Mouse (Mus musculus): ENCODE measurements around the gene C2. TPM values are rescaled to one million over a fixed set of nuclear protein-coding genes. Genes with fewer than 3 reads are reported as not detected.
A peak's percentile ranks its signal among the peaks of the same experiment; 100 is the strongest.
"Not testable (repeated sequence)": the region's sequence is repeated elsewhere in the genome, so short reads cannot be mapped to it uniquely, and the experiment has no call there.

Gene C2
- total RNA-seq, 2 experiments from 2014 or later, result 1.9 to 5.1 TPM

DNA sequence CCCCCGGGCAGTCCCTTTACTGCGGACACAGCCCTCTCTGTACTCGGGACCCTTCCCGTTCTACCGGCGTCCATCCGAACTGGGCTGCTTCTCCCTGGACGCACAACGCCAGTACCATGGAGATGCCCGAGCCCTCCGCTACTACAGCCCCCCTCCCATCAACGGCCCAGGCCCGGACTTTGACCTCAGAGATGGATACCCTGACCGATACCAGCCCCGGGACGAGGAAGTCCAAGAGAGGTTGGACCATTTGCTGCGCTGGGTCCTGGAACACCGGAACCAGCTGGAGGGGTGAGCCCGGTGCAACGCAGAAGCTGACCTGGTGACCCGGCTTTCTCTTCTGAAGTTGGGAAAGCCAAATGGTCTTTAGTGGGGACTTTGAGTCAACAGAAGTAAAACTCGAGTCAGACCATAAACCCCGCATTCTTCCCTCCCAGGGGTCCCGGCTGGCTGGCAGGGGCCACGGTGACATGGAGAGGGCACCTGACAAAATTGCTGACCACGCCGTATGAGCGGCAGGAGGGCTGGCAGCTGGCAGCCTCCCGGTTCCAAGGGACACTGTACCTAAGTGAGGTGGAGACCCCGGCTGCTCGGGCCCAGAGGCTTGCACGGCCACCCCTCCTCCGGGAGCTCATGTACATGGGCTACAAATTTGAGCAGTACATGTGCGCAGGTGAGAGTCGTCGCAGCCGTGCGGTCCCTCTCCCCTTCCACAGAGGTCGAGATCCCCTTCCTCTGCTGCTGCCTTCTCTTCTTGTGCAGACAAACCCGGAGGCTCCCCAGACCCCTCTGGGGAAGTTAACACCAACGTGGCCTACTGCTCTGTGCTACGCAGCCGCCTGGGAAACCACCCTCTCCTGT lies 60.4 kb downstream of the C2 start:
- no peak; the same call in 1 of the 2 replicates for ATAC-seq (replicated peaks; ENCODE audit: poor library complexity)

DNA sequence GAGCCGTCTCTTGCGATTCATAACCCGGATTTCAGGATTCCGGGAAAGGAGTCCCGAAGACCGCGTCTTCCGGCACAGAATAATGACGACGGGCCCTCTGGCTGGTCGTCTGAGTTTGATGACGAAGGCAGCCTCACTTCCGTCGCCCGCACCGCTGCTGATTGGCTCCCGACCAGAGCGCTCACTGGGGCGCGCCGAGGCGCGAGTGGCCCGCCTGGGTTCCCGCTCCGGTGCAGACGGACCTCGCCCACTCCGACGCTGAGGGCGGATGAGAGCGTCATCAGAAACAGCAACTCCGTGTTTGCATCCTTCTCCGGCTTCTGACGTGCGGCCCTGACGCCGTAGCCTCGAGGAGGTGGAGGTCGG lies 61.2 kb downstream of the C2 start, which contains the start of the genes Stk19 and Dxo:
Stk19 (minus strand) TSS at position 90 of the 366 bp plus-strand sequence.
Dxo (plus strand) TSS at position 164 of the 366 bp plus-strand sequence.
- peak; percentile 98 for ATAC-seq (replicated peaks; ENCODE audit: poor library complexity)

DNA sequence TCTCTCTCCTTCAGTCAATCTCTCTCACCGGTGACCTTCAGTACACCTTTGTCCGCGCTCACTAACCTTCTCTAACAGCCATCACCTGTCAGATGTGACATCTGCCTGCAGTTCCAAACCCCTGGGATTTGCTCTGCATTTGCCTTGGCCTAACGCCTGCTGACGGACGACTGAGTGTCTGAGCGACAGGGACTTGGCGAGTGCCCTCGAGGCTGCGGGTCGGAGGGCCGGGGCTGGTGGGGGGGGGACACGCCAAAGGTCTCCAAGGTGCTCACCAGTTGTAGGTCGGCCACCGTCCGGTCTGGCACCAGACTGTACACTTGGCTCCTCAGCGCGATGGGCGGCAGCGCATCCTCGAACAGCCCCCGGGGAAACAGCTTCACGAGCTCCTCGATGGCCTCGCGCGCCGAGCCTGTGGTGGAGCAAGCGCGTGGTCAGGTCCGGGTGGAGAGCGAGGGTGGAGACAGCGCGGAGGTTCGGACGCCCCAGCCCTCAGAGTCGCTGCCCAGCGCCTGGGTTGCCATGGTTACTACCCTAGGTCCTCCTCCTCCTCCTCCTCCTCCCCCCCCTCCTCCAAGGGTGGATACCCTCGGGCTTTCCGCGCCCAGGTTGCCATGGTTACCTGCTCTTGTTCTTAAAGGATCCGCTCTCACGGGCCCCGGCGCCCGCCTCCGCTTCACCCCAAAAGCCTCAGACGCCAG lies 61.8 kb downstream of the C2 start:
- peak; percentile 57 for ATAC-seq (replicated peaks; ENCODE audit: poor library complexity)

DNA sequence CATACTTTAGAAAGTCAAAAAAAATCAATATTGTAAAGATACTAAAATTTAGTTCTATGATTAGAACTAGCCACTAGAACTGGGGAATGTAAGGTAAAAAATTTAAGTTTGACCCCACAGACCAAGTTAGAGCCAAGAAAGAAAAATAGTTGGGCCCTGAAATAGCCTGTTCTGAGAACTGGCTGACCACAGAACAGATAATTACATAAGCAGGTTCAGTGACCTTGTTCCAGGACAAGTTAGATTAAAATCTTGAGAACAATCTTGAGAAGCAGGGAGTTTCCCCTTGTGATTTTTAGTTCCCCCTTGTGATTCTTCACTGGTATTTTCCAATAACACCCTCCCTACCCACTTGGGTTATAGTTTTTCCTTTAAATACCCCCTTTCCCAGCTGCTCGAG lies 67.3 kb downstream of the C2 start:
- ATAC-seq (replicated peaks; ENCODE audit: poor library complexity), result not testable (repeated sequence)

DNA sequence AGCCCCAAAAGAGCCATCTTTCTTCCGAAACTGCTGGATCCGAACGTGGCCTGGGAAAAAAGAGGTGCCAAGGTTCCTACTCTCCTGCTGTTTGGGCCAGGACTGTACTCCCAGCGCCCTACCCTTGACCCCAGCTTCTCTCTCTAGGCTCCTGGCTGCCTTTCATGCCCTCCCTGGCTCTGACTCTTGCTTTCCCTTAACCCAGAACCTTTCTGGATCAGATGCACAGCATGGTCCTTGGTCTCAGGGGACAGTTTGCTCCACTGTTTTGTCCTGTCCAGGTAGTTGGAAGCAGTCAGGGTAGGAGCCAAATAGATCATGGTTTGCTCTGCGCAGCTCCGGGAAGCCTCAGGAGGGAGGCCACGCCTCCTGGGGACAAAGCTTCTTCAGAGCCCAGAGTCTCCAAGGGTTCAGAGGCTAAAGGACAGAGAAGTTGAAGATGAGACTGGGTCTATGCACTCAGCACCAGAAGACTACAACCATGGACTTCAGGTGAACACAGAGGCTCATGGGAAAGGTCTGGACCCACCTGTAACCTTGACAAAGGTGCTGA lies 83.2 kb downstream of the C2 start:
- no peak for ATAC-seq (replicated peaks; ENCODE audit: poor library complexity)

DNA sequence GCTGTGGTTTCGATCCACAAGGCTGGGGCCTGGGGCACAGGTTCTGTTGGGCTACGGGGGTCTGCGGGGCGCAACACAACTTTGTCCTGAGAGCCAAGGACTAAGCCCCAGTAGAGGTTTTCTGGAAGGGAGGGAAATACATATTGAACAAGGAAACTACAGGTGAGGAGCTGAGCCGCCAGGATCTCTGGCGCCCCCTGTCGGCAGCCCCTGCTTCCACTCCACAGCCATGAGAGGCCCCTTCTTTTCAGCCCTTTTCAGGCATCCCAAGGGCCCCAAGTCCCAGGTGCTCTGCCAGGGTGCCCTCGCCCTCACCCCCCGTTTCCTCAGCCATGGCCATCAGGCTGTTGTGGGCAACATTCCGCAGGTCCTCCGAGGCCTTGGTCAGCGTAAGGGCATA lies 84.3 kb downstream of the C2 start:
- peak; percentile 44; the same call in 1 of the 2 replicates for ATAC-seq (replicated peaks; ENCODE audit: poor library complexity)

Other genes starting within 250 kb of the C2 start
Only the 30 nearest of the 37 such genes appear.
- gene C4b, start 154.4 kb downstream of the C2 start, total RNA-seq (2015), result 0.12 and 0.27 TPM in 2 replicates
- 0.03 and 0.12 TPM in 2 replicates for gene C4b, start 154.4 kb downstream of the C2 start, total RNA-seq (2017)
- gene Cyp21a1, start 93.7 kb downstream of the C2 start, total RNA-seq (2015), result not detected in 2 replicates
- gene Cyp21a1, start 93.7 kb downstream of the C2 start, total RNA-seq (2017), result not detected in 2 replicates
- 19.6 and 27.3 TPM in 2 replicates for gene Stk19, start 61.3 kb downstream of the C2 start, total RNA-seq (2015)
- 17.0 and 31.8 TPM in 2 replicates for gene Stk19, start 61.3 kb downstream of the C2 start, total RNA-seq (2017)
- 20.2 and 33.2 TPM in 2 replicates for gene Dxo, start 61.2 kb downstream of the C2 start, total RNA-seq (2015)
- gene Dxo, start 61.2 kb downstream of the C2 start, total RNA-seq (2017), result 18.8 and 28.9 TPM in 2 replicates
- 10.2 and 12.8 TPM in 2 replicates for gene Skiv2l, start 48.1 kb downstream of the C2 start, total RNA-seq (2015)
- gene Skiv2l, start 48.1 kb downstream of the C2 start, total RNA-seq (2017), result 31.2 and 35.7 TPM in 2 replicates
- 65.8 and 70.7 TPM in 2 replicates for gene Nelfe, start 47.9 kb downstream of the C2 start, total RNA-seq (2015)
- 39.9 and 40.8 TPM in 2 replicates for gene Nelfe, start 47.9 kb downstream of the C2 start, total RNA-seq (2017)
- not detected in 2 replicates for gene Cfb, start 35.7 kb downstream of the C2 start, total RNA-seq (2015)
- not detected in 2 replicates for gene Cfb, start 35.7 kb downstream of the C2 start, total RNA-seq (2017)
- 7.7 and 9.9 TPM in 2 replicates for gene Zbtb12, start 18.8 kb downstream of the C2 start, total RNA-seq (2015)
- gene Zbtb12, start 18.8 kb downstream of the C2 start, total RNA-seq (2017), result 13.6 and 15.1 TPM in 2 replicates
- not detected in 2 replicates for gene Gm20547, start 16.2 kb downstream of the C2 start, total RNA-seq (2015)
- gene Gm20547, start 16.2 kb downstream of the C2 start, total RNA-seq (2017), result not detected in 2 replicates
- gene Ehmt2, start 204 bp upstream of the C2 start, total RNA-seq (2015), result 72.4 and 73.5 TPM in 2 replicates
- gene Ehmt2, start 204 bp upstream of the C2 start, total RNA-seq (2017), result 107 and 108 TPM in 2 replicates
- 0.81 and 1.8 TPM in 2 replicates for gene Slc44a4, start 16.2 kb upstream of the C2 start, total RNA-seq (2015)
- gene Slc44a4, start 16.2 kb upstream of the C2 start, total RNA-seq (2017), result 0.61 and 0.75 TPM in 2 replicates
- 21.6 and 24.5 TPM in 2 replicates for gene Neu1, start 33.0 kb upstream of the C2 start, total RNA-seq (2015)
- gene Neu1, start 33.0 kb upstream of the C2 start, total RNA-seq (2017), result 28.4 and 29.8 TPM in 2 replicates
- gene Hspa1b, start 61.0 kb upstream of the C2 start, total RNA-seq (2015), result 19.3 and 27.4 TPM in 2 replicates
- 22.7 and 24.4 TPM in 2 replicates for gene Hspa1b, start 61.0 kb upstream of the C2 start, total RNA-seq (2017)
- gene Gm20481, start 71.6 kb upstream of the C2 start, total RNA-seq (2015), result not detected in 2 replicates
- gene Gm20481, start 71.6 kb upstream of the C2 start, total RNA-seq (2017), result not detected in 2 replicates
- gene Hspa1a, start 73.9 kb upstream of the C2 start, total RNA-seq (2015), result 8.4 and 14.5 TPM in 2 replicates
- gene Hspa1a, start 73.9 kb upstream of the C2 start, total RNA-seq (2017), result 20.8 and 29.4 TPM in 2 replicates
- gene Hspa1l, start 74.4 kb upstream of the C2 start, total RNA-seq (2015), result not detected in 2 replicates
- gene Hspa1l, start 74.4 kb upstream of the C2 start, total RNA-seq (2017), result not detected in 2 replicates
- gene Lsm2, start 83.6 kb upstream of the C2 start, total RNA-seq (2015), result 187 and 253 TPM in 2 replicates
- gene Lsm2, start 83.6 kb upstream of the C2 start, total RNA-seq (2017), result 71.7 and 78.0 TPM in 2 replicates
- gene Vars, start 102.7 kb upstream of the C2 start, total RNA-seq (2015), result 60.5 and 77.5 TPM in 2 replicates
- 239 and 292 TPM in 2 replicates for gene Vars, start 102.7 kb upstream of the C2 start, total RNA-seq (2017)
- gene Vwa7, start 118.3 kb upstream of the C2 start, total RNA-seq (2015), result not detected in 2 replicates
- 0.17 TPM in 1 of 2 replicates, not detected in the other for gene Vwa7, start 118.3 kb upstream of the C2 start, total RNA-seq (2017)
- 0.93 and 1.9 TPM in 2 replicates for gene Sapcd1, start 129.8 kb upstream of the C2 start, total RNA-seq (2015)
- gene Sapcd1, start 129.8 kb upstream of the C2 start, total RNA-seq (2017), result 1.5 TPM in 1 of 2 replicates, not detected in the other
- gene Msh5, start 148.5 kb upstream of the C2 start, total RNA-seq (2015), result 4.2 and 5.7 TPM in 2 replicates
- gene Msh5, start 148.5 kb upstream of the C2 start, total RNA-seq (2017), result 2.4 and 3.5 TPM in 2 replicates
- 209 and 248 TPM in 2 replicates for gene Clic1, start 151.7 kb upstream of the C2 start, total RNA-seq (2015)
- 225 and 254 TPM in 2 replicates for gene Clic1, start 151.7 kb upstream of the C2 start, total RNA-seq (2017)
- 1.8 and 2.6 TPM in 2 replicates for gene Ddah2, start 160.8 kb upstream of the C2 start, total RNA-seq (2015)
- 1.9 and 3.5 TPM in 2 replicates for gene Ddah2, start 160.8 kb upstream of the C2 start, total RNA-seq (2017)
- not detected in 2 replicates for gene Ly6g6c, start 167.1 kb upstream of the C2 start, total RNA-seq (2015)
- not detected in 2 replicates for gene Ly6g6c, start 167.1 kb upstream of the C2 start, total RNA-seq (2017)
- not detected in 2 replicates for gene Mpig6b, start 167.9 kb upstream of the C2 start, total RNA-seq (2015)
- gene Mpig6b, start 167.9 kb upstream of the C2 start, total RNA-seq (2017), result not detected in 2 replicates
- gene Ly6g6e, start 178.6 kb upstream of the C2 start, total RNA-seq (2015), result not detected in 2 replicates
- gene Ly6g6e, start 178.6 kb upstream of the C2 start, total RNA-seq (2017), result not detected in 2 replicates
- gene Ly6g6d, start 179.8 kb upstream of the C2 start, total RNA-seq (2015), result not detected in 2 replicates
- gene Ly6g6d, start 179.8 kb upstream of the C2 start, total RNA-seq (2017), result not detected in 2 replicates
- gene Ly6g6f, start 187.3 kb upstream of the C2 start, total RNA-seq (2015), result not detected in 2 replicates
- not detected in 2 replicates for gene Ly6g6f, start 187.3 kb upstream of the C2 start, total RNA-seq (2017)
- gene Abhd16a, start 191.0 kb upstream of the C2 start, total RNA-seq (2015), result 17.5 and 21.1 TPM in 2 replicates
- gene Abhd16a, start 191.0 kb upstream of the C2 start, total RNA-seq (2017), result 22.7 and 26.0 TPM in 2 replicates
- gene Ly6g5c, start 210.0 kb upstream of the C2 start, total RNA-seq (2015), result not detected in 2 replicates
- gene Ly6g5c, start 210.0 kb upstream of the C2 start, total RNA-seq (2017), result not detected in 2 replicates

Data from megakaryocyte progenitor cell, adult 5-6 weeks (primary cell).